Mouse (Mus musculus) layer of hippocampus, adult 11-12 months (tissue): ENCODE measurements around the gene Isg15.
"Not testable (repeated sequence)": the region's sequence is repeated elsewhere in the genome, so short reads cannot be mapped to it uniquely, and the experiment has no call there.

Experiments used
- DNase-seq: peaks from one replicate; pipeline ENCODE4 v3.0.0; 2022; ENCODE audit warnings: low spot score

The Isg15 gene

GRCm38 (mm10) chr4:156166477-156166876, 34.1 kb downstream of the Isg15 start:
- no peak for DNase-seq

- DNase-seq = no peak
Observed at GRCm38 (mm10) chr4:156154771-156155170, 45.8 kb downstream of the Isg15 start.

GRCm38 (mm10) chr4:156150887-156151286, 49.7 kb downstream of the Isg15 start:
- DNase-seq = not testable (repeated sequence)
